Mouse (Mus musculus): ENCODE data around the gene Jmjd6.
"Not testable (repeated sequence)": the region's sequence is repeated elsewhere in the genome, so short reads cannot be mapped to it uniquely, and the experiment has no call there.

Jmjd6 gene

GRCm38 (mm10) chr11:116823885-116824284 lies 19.4 kb downstream of the Jmjd6 start:
- not testable (repeated sequence) for DNase-seq (ENCODE audit: low read depth, low spot score)

GRCm38 (mm10) chr11:116823255-116823654 lies 20.0 kb downstream of the Jmjd6 start:
- no peak for DNase-seq (ENCODE audit: low read depth, low spot score)

DNA sequence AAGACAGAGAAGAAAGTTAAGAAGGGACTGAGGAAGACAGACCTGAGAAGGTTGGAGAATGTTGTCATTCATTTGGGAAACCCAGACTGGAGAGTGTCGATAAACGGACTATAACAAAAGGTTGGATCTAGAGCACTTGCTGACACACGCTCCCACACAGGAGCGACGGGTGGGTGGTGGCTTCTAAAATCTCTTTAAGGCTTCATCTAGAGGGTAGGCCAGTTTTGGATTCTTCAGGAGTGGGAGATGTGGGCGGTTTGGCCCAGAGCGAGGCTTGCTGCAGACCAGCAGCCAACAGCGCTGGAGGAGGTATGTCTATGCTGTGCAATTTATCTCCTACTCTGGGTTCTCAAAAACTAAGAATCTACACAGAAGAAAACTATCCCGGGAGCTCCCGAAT lies 20.6 kb downstream of the Jmjd6 start:
- DNase-seq (ENCODE audit: low read depth, low spot score) = no peak

DNA sequence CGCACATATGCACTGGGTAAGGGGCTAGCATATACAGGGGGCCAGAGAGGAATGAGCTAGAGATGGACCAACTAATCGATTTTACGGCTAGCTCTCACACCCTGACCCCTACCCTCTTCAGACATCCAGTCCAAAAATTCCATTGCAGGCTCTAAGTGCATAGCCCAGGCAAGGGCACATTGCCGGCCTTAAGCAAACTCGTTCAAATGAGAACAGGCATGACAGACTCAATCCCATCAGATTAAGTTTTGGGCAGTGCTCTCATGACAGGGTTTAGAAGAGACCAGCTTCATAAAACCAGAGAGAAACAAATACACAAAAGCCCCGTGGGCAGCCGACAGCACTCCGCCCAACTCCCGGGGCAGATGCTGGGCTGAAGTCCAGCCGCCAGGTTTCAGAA lies 21.0 kb downstream of the Jmjd6 start:
- no peak for DNase-seq (ENCODE audit: low read depth, low spot score)

DNA sequence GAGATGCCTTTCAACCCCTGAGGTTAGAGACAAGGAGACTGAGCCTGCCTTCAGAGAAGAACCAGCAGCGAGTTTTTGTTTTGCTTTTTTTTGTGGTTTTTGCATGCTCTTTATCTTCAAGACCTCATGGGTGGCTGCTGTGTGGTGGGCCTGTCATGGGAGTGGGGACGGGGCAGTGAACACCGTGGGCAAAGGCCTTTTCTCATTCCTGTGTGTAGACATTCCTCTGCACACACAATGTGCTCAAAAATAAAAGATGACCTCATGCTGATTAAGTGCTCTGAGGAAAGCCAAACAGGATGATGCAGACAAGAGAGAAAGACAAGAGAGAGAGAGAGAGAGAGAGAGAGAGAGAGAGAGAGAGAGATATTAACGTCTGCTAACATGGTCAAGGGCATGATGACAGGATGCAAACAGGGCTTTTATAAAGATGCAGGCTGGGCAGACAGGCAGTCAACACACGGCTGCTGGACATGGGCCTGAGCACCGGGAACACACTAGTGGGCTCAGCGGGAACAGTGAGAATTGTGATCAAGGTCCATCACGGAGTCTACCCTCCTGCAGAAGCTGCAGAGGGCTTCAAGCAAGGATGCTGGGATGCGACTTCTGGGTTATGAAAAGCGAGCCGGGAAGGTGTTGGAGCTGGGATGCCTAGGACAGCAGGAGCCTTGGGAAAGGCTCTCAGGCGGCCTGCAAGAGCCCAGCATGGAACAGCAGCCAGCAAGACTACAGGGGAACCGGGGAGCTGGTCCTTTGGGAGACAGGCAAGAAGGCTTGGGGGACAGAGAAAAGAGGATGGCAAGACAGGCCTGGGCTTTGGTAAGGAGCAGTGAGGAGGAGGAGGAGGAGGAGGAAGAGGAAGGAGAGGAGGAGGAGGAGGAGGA lies 21.9 kb downstream of the Jmjd6 start:
- no peak for DNase-seq (ENCODE audit: low read depth, low spot score)

GRCm38 (mm10) chr11:116819932-116820593 lies 23.2 kb downstream of the Jmjd6 start:
- no peak for DNase-seq (ENCODE audit: low read depth, low spot score)

DNA sequence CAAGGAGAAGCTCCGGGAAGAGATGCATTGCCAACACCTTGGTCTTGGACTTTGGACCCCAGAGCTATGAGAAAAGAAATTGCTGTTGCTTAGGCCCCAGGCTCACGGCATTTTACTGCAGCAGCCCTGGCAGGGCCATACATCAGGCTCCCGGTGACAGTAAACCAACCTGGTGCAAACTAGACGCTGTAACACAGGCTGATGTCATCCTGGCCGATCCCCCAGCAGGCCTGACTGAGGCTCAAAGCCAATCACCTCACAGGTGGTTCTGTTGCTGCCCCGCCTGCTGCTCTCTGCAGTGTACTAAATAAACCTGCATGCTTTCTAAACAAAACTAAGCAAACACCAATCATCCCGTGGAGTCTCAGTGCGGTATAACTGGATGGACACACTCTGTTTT lies 24.5 kb downstream of the Jmjd6 start:
- DNase-seq (ENCODE audit: low read depth, low spot score) = no peak

DNA sequence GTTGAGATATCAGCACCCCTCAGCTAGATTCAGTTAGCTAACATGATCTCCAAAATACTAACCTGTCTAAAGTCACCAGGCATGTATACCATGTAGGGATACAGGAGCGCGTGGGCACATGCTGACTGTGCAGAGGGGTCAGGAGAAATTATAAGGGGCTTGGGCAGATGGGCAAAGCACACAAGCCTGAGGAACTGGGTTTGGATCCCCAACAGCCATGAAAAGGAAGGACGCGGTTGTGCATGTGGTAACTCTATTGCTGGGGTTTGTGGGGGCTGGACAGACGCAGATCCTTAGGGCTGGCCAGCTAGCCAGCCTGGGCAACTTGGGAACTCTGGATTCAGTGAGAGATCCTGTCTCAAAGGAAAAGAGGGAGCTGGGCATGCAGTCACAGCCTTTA lies 25.7 kb downstream of the Jmjd6 start:
- no peak for DNase-seq (ENCODE audit: low read depth, low spot score)

- DNase-seq (ENCODE audit: low read depth, low spot score) = no peak
These were observed 26.5 kb downstream of the Jmjd6 start for GRCm38 (mm10) chr11:116816769-116817168.

- DNase-seq (ENCODE audit: low read depth, low spot score) = no peak
These were observed 28.3 kb downstream of the Jmjd6 start for GRCm38 (mm10) chr11:116814884-116815415.

DNA sequence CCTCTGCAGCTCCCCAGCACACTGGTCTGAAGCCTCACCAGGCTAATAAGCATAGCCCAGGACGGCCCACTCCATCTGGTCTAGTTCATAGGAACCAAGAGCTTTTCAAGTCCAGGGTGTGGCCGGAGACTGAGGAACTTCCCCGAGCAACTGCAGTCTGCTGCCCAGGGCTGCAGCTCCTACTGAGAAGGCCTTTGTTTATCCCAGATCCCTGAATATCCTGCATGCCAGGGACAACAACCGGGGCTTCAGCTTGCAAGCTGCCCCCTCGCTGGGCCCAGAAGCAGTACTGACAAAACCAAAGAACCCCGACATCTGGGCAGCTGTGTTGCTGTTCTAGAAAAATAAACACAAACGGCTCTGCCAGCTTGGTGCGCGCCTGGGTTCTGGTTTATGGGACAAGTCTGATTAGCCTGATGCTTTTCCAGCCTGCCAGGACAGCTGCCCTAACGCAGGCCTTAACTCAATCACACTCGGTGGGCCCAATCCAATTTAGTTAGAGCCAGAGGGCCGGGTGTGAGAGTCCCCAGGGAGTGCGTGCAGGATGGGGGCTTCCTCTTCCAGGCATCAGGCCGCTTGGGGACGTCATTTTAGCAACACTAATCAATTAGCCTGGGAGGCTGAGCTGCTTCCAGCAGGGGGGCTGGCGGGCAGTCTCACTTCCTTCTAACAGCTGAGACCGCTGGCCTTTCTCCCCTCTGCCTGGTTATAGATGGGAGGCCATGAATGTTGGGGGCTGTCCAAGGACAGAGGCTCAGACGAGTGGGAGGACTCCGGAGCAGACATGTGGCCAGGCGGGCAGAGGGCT lies 29.0 kb downstream of the Jmjd6 start:
- DNase-seq (ENCODE audit: low read depth, low spot score) = peak; percentile 16

- DNase-seq (ENCODE audit: low read depth, low spot score) = no peak
These were observed 29.6 kb downstream of the Jmjd6 start for GRCm38 (mm10) chr11:116813610-116814009.

DNA sequence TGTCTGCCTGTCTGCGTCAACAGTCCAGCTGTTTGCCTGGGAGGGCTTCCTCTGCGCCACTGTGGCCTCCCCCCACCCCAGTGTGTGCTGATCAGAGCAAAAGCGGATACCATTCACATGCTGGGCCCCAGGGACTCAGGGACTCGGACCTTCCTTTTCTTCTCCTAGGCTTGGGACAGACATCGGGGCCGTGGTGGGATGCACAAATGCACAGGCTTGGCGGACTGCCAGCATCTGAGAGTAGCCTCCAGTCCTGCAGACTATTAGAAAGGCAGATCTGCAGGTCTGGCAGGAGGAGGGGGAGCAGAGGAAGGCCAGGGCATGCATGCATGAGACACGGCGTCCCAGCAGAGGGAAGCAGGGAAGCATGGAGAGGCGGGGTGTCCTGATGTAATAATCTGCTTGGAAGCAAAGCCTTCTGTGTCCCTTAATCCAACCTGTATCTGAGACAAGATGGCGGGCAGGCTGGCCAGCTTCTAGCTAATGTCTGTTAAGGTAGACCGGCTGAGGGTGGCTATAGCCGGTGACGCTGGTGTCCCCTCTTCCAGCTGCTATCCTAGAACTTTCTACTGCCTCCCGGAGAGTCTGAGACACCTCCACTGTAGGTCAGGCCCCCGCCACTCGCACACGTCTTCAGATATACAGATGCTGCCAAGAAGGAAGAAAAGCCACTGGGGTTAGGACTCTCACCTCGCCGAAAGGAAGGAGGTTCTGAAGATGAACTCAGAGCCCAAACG lies 30.3 kb downstream of the Jmjd6 start:
- no peak for DNase-seq (ENCODE audit: low read depth, low spot score)

- DNase-seq (ENCODE audit: low read depth, low spot score) = peak; percentile 82
These were observed 32.0 kb downstream of the Jmjd6 start for GRCm38 (mm10) chr11:116810983-116811901.

DNA sequence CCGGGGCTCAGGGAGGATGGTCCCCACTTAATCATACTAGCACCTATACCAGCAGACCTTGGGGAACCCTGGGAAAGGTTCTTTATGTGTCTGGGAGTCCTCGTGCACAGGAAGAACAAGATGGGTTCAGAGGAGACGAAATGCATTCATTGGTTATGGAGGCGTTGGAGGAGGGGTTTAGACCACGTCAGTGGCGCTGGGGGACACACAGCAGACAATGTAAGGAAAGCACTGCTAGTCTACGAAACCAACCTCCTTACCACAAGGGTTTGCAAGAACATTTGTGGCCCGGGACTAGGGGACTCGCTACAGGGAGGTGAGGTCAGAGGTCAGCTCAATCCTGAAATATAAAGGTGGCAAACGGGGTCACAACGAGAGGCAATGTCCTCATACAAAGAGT lies 32.7 kb downstream of the Jmjd6 start:
- peak; percentile 52 for DNase-seq (ENCODE audit: low read depth, low spot score)

GRCm38 (mm10) chr11:116809520-116809919 lies 33.7 kb downstream of the Jmjd6 start:
- no peak for DNase-seq (ENCODE audit: low read depth, low spot score)

DNA sequence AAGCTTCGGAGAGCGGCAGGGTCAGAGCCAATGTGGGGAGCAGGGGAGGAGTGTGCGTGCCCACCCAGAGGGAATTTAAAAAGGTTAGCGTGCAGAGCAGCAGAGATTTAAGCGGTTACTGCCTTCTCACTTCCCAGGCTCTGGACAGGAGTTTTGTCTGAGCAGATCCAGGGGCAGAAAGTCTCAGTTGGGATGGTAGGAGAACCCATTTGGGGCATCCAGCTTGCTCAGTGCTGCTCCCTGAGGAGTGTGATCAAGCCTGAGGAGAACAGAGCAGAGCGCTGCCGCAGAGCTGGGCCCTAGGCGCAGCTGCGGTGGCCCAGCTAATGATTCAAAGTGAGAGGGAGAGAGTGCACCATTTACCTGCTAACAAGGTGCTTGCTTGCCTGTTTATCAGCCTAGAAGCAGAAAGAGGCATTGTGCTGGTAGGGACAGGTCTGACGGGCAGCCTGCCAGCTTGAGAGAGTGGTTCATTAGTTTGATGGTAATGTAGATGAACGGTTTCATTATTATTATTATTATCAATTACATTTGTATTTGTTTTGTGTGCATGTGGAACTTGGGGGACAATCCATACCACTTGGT lies 34.3 kb downstream of the Jmjd6 start:
- DNase-seq (ENCODE audit: low read depth, low spot score) = no peak

DNA sequence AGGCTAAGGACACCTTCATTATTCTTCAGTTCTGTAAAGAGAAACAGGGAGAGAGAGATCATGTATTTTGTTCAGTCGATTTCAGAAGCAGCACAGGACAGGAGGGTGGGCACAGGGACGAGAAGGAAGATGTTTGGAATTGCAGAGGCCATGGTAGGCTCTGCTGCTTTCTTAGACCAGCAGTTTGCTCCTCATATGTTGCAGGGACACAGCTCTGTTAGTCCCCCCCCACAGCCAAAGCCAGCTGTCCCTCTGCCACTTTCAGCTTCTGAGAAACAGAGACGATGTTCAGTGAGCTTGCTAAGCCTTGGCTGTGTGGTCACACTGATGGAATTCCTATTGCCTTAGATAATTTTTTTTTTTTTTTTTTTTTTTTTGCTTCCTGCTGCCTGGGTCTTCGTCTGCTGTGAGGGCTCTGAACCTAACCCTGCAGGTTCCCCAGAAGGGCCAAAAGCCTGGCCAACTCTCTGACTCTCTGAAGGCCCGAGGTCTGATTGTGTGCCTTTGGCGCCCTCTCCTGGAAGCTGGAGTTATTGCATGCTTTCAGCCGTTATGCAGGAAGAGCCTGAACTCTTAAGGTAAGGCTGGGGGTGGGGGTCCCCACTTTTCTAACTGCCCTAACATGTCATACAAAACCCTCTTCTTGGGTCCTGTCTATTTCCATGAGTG lies 35.2 kb downstream of the Jmjd6 start:
- DNase-seq (ENCODE audit: low read depth, low spot score) = peak; percentile 42

GRCm38 (mm10) chr11:116807526-116807925 lies 35.7 kb downstream of the Jmjd6 start:
- no peak for DNase-seq (ENCODE audit: low read depth, low spot score)
